Mouse (Mus musculus): ENCODE results near the gene Ooep.

GRCm38 (mm10) chr9:78385893-78386292 lies 7.4 kb upstream of the Ooep start:
- TF ChIP-seq FOSL1 (IDR thresholded peaks at IDR 0.05; ENCODE audit: insufficient read depth, low read length, poor library complexity, severe bottlenecking) (no peak), CTCF (IDR thresholded peaks at IDR 0.05; ENCODE audit: control insufficient read depth, insufficient read depth, insufficient read length) (no peak)

Measured in C2C12 (cell line).